Mouse (Mus musculus) thymus, postnatal 14 days (tissue): ENCODE measurements around the gene Spast.
A peak's percentile ranks its signal among the peaks of the same experiment; 100 is the strongest.

Experiments used
- DNase-seq: peaks from one replicate; pipeline ENCODE4 v3.0.0; 2021

The Spast gene

DNA sequence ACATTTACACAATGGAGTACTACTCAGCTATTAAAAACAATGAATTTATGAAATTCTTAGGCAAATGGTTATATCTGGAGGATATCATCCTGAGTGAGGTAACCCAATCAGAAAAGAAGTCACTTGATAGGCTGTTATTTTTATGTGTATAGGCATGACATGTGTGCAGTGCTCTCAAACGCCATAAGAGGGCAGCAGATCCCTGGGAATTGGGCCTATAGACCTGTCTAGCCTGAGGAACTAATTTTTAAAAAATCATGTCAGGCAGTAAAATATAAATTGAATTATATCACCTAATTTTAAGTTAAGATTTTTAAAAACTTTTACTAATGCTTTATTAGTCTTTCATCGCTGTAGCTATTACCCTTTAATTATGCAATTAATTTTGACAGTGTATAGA, 10.6 kb upstream of the Spast start:
- DNase-seq: peak; percentile 69

- no peak for DNase-seq
Measured at GRCm38 (mm10) chr17:74331049-74331676, 7.6 kb upstream of the Spast start.

DNA sequence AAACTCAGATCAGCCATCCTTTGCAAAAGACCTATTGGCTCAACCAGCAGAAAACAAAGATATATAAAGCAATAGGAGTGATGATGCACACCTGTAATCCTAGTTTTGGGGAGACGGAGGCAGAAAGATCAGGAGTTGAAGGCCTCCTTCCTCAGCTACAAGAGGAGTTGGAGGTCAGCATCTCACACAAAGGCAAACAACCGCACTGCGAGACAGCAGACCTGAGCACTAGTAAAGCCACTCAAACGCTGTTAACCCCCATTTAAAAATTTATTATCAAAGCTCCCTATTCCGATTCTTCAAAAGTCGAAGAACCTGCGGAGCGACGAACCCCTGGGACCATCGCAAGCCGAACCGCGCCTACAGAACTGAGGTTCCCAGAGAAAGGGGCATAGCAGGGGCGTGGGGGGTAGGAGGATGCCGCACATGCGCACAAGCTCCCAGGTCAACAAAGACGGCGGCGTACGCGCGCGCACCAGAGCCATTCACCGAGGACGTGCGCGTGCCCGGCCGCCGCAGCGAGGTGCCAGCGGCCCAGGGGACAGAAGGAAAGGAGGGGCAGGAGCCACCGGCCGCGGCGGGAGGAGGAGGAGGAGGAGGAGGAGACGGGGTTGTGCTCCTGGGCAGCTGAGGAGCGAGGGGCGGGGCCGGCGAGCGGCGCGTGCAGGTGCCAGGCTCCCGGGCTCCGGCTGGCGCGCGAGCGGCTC, 409 bp upstream of the Spast start:
- DNase-seq: peak; percentile 96

DNA sequence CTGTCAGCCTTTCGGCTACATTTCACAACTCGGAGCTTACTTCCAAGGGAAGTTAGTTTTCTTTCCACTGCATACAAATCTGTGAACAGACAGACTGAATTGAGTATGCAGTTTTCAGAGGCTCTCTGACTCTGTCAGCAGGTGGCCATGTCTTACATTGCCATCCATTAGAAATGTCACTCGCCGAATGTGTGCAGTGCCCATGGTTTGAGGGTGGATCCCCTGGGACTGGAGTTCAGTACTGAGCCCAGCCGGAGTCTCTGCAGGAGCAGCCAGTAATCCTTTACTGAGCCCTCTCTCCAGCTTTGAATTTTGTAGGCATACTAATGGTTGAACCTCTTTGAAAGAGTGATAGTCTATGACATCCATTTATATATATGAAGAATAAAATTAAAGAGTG, 2.4 kb downstream of the Spast start:
- no peak for DNase-seq

DNA sequence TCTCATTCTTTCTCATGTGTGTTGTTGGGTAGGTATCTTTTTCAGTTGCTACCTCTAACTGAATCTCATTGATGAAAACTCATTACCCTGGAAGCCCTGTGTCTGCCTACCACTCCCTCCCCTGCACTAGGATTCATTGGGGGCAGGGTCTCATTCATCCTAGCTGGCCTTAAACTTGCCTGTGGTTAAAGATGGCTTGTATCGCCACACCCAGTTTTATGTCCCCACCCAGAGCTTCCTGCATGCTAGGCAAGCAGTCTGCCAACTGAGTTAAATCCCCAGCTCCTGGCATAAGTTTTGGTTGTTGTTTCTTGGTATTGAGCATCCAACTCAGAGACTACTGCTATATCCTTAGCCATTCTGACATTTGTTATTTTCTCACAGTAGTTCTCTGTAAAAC, 24.8 kb downstream of the Spast start:
- no peak for DNase-seq

- no peak for DNase-seq
Measured at GRCm38 (mm10) chr17:74376916-74377315, 38.1 kb downstream of the Spast start.

- no peak for DNase-seq
Measured at GRCm38 (mm10) chr17:74386657-74387056, 47.9 kb downstream of the Spast start.

- no peak for DNase-seq
Measured at GRCm38 (mm10) chr17:74389847-74390246, 51.1 kb downstream of the Spast start.

- no peak for DNase-seq
Measured at GRCm38 (mm10) chr17:74394381-74394780, 55.6 kb downstream of the Spast start.

- peak; percentile 13 for DNase-seq
Measured at GRCm38 (mm10) chr17:74394855-74395254, 56.1 kb downstream of the Spast start.

DNA sequence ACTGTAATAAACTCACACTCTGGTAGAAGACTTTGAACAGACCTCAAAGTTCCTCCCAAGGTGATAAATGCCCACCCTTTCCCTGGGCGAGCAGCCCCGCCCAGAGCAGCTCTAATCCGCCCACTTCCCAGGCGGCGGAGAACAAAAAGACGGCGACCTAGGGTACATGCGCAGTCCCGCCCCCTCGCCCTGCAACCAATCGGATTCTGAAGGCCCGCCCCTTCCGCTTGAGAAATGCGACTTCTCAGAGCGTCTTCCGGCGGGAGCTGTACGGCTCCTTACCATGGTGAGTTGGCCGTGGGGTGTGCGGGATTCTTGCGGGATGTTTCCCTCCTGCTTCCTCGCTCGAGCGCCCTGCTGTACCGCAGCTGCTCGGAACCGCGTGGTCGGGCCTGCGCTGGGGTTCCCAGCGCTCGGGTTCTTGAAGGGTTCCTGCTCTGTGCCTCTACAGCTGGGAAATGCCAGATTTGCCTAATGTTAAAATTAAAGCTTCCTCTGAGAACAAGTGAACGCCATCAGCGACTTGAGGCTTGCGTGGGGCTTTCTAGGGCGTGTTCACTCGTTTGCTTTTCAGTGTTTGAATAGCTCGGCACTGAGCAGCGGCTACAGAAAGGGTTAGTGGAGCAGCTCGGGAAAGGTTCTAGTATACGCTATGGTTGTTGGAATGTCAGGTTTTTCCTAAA, 56.7 kb downstream of the Spast start, which contains the start of gene Slc30a6:
Gene Slc30a6 (plus strand): TSS at position 226 of the 683 bp plus-strand sequence.
- DNase-seq: peak; percentile 97

GRCm38 (mm10) chr17:74396766-74397165, 58.0 kb downstream of the Spast start:
- DNase-seq: no peak

GRCm38 (mm10) chr17:74397173-74397572, 58.4 kb downstream of the Spast start:
- no peak for DNase-seq

GRCm38 (mm10) chr17:74402486-74403222, 63.9 kb downstream of the Spast start:
- no peak for DNase-seq

- DNase-seq: no peak
Measured at GRCm38 (mm10) chr17:74406487-74406886, 67.7 kb downstream of the Spast start.

DNA sequence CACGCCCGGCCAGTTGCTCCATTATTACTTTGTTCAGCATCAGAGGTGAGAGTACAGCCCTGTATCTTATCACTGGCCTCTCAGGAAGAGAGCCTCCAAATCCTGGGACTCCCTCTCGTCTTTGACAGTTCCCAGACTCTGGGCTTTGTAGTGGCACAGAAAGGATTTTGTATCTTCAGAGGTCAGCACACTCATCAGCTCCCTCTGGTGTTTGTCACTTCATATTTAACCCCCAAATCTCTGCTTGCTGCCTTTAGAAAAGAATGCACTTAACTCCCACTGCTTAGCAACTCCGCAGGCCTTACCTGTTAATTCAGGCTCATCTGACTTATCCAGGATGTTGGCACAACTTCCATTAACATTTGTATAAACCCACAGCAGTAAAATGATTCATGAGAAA, 70.9 kb downstream of the Spast start:
- DNase-seq: no peak

DNA sequence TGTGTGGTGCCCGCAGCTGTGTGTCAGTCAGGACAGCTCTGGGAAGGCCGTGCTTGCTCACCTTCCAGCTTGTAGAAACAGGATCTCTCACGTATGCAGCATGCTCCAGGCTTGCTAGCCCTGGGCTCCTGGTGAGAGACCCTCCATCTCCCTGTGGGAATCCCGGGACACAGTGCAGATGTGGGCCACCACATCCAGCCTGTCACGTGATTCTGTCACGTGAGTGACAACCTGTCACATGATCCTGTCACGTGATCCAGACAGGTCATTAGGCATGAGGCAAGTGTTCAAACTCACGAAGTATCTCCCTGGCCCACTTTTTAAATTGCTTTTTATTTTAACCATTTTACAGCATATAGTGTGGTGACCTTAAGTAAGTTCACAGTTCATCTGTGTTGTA, 74.5 kb downstream of the Spast start:
- DNase-seq: no peak

DNA sequence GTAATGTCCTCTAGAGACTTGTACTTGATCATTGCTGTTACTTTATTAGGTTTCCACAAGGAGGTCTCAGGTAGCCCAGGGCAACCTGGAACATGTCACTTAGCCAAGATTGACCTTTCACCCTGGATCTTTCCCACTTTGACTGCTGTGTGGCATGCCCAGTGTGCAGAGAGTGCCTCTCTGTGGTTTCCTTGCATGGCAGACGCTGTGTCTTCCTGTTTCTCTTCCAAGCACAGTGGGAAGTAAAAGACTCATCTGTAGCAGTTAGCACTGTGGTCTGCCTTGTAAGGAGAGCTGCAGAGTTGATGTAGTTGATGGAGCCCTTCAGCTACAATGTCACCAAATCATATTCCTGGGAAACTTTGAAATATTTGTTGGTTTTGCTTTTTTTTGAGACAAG, 75.9 kb downstream of the Spast start:
- DNase-seq: no peak

GRCm38 (mm10) chr17:74416841-74417360, 78.1 kb downstream of the Spast start:
- DNase-seq: no peak

DNA sequence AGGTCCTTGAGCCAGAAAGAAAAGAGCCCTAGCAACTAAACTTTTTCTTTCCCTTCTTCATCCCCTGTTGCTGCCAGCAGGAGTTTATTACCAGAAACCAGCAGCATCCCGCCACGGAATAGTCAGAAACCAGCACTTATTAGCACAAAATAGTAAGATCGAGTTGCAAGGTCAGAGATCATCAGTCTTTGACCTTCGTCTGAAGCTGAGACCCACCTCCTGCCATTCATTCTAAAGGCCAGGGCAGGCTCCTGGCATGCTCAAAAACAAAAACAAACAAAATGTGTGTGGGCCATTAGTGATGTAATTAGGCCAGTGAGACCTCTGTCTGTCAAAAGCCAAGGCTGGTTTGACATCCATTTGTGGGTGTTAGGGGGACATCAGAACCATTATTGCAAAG, 79.4 kb downstream of the Spast start:
- no peak for DNase-seq

- no peak for DNase-seq
Measured at GRCm38 (mm10) chr17:74420656-74421055, 81.9 kb downstream of the Spast start.

GRCm38 (mm10) chr17:74424401-74425005, 85.7 kb downstream of the Spast start:
- DNase-seq: no peak

- no peak for DNase-seq
Measured at GRCm38 (mm10) chr17:74430074-74430473, 91.3 kb downstream of the Spast start.
